Mouse (Mus musculus) cerebellum, adult 2 months (tissue): ENCODE measurements at regions not wholly inside any gene's neighbourhood (a gene's known extent, or its start where the extent isn't known, plus 50 kb on each side); places are given as distances from the start of the nearest gene placed in this dataset.

Source experiments
- CTCF ChIP-seq: fragments of 200-500 bp; IDR thresholded peaks from 2 replicates; pipeline ENCODE4 v1.5.1; 2011; ENCODE audit warnings: low read depth, mild to moderate bottlenecking, control low read depth, low read length, moderate library complexity, borderline replicate concordance; ENCODE audit not compliant: insufficient read depth
- POLR2A ChIP-seq: fragments of 200-500 bp; IDR thresholded peaks from 2 replicates; pipeline ENCODE4 v1.6.1; 2011; ENCODE audit warnings: low read length, control low read depth, borderline replicate concordance; ENCODE audit not compliant: insufficient read depth

DNA sequence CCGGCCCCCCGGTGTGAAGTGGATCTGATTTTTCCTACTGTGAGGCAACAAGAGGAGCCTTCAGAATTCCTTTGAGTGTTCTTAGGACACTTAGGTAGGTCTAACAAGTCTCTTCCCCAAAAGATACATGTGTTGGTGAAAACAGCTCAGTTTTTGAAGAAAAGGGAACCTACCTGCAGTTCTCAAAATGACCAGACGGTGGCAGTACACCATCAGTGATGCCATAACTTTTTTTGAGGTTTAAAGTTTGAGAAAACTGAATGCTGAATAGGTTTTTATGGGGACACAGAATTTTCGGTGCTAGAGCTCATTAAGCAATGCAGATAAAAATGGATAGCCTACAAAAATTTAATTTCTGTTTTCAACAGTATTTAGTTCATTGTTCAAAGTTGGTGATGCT is 153.9 kb upstream of the Npvf start:
- TF ChIP-seq CTCF = peak; percentile 68
- no peak for TF ChIP-seq POLR2A
